Mouse (Mus musculus): ENCODE results near the gene D030056L22Rik. TPM values are rescaled to one million over a fixed set of nuclear protein-coding genes. Genes with fewer than 3 reads are reported as not detected.

Gene D030056L22Rik
- polyA plus RNA-seq, 1 experiment from 2014 or later, result 84.1 TPM

- no peak overlapping the region for H3K4me3 ChIP-seq (ENCODE audit: low read depth, low read length)
- no peaks in the 10 kb centered on the region for H3K27me3 ChIP-seq (replicated peaks; ENCODE audit: control insufficient read depth, insufficient read depth, low read length)
- H3K36me3 ChIP-seq (ENCODE audit: control insufficient read depth, insufficient read depth, low read length), result no peaks in the 10 kb centered on the region; the same call in 1 of the 2 replicates
- H3K4me1 ChIP-seq (ENCODE audit: control insufficient read depth, insufficient read depth, low read length), result no peaks in the 10 kb centered on the region
- H3K27ac ChIP-seq (ENCODE audit: low read depth, low read length), result no peak overlapping the region
- 78% methylated on average over 3 of the region's 3 CpGs for WGBS
- no peaks in the 10 kb centered on the region for H3K9me3 ChIP-seq (replicated peaks; ENCODE audit: control insufficient read depth, low read length)
- peak; percentile 37; the same call in 1 of the 2 replicates for ATAC-seq
- H3K4me2 ChIP-seq (ENCODE audit: low read length), result no peak overlapping the region
- DNase-seq (ENCODE audit: low spot score), result peak; percentile 68
- H3K9ac ChIP-seq (ENCODE audit: low read length), result no peak overlapping the region
Observed at GRCm38 (mm10) chr19:18687556-18687955, 25.4 kb upstream of the D030056L22Rik start.

GRCm38 (mm10) chr19:18692176-18692575 lies 20.8 kb upstream of the D030056L22Rik start:
- Histone ChIP-seq H3K9ac (ENCODE audit: low read length) (no peak overlapping the region), H3K27ac (ENCODE audit: low read depth, low read length) (no peak overlapping the region), H3K4me1 (ENCODE audit: control insufficient read depth, insufficient read depth, low read length) (no peaks in the 10 kb centered on the region), H3K27me3 (replicated peaks; ENCODE audit: control insufficient read depth, insufficient read depth, low read length) (no peaks in the 10 kb centered on the region), H3K4me2 (ENCODE audit: low read length) (no peak overlapping the region), H3K9me3 (replicated peaks; ENCODE audit: control insufficient read depth, low read length) (no peaks in the 10 kb centered on the region), H3K36me3 (ENCODE audit: control insufficient read depth, insufficient read depth, low read length) (0 out of 2 replicates have a peak, but pooled peaks cover 4% of the 10 kb centered on the region), H3K4me3 (ENCODE audit: low read depth, low read length) (no peak overlapping the region)
- DNase-seq (ENCODE audit: low spot score) (no peak), ATAC-seq (no peak)
- 86% methylated on average over 3 of the region's 3 CpGs for whole genome bisulfite sequencing

DNA sequence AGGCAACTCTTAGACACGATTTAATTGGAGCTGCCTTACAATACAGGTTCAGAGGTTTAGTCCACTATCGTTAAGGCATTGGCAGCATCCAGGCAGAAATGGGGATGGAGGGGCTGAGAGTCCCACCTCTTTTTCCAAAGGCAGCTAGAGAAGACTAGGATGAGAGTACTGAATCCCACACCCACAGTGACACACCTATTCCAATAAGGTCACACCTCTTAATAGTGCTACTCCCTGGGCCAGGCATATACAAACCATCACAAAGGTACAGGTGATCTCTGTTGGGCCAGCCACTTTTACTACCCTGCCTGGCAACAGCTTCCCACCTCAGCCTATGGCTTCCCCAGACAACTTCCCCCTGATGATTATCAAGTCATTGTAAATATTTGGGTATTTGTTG lies 20.2 kb upstream of the D030056L22Rik start:
- H3K4me2 ChIP-seq (ENCODE audit: low read length), result no peak overlapping the region
- no peak overlapping the region for H3K4me3 ChIP-seq (ENCODE audit: low read depth, low read length)
- H3K36me3 ChIP-seq (ENCODE audit: control insufficient read depth, insufficient read depth, low read length), result 0 out of 2 replicates have a peak, but pooled peaks cover 4% of the 10 kb centered on the region
- no peaks in the 10 kb centered on the region for H3K27me3 ChIP-seq (replicated peaks; ENCODE audit: control insufficient read depth, insufficient read depth, low read length)
- 67% methylated on average over 2 of the region's 2 CpGs for WGBS
- H3K27ac ChIP-seq (ENCODE audit: low read depth, low read length), result no peak overlapping the region
- no peak for ATAC-seq
- H3K9ac ChIP-seq (ENCODE audit: low read length), result no peak overlapping the region
- H3K9me3 ChIP-seq (replicated peaks; ENCODE audit: control insufficient read depth, low read length), result no peaks in the 10 kb centered on the region
- no peak for DNase-seq (ENCODE audit: low spot score)
- H3K4me1 ChIP-seq (ENCODE audit: control insufficient read depth, insufficient read depth, low read length), result no peaks in the 10 kb centered on the region

GRCm38 (mm10) chr19:18695116-18695515 lies 17.9 kb upstream of the D030056L22Rik start:
- Histone ChIP-seq H3K27me3 (replicated peaks; ENCODE audit: control insufficient read depth, insufficient read depth, low read length) (no peaks in the 10 kb centered on the region), H3K4me1 (ENCODE audit: control insufficient read depth, insufficient read depth, low read length) (no peaks in the 10 kb centered on the region), H3K9ac (ENCODE audit: low read length) (no peak overlapping the region), H3K4me2 (ENCODE audit: low read length) (no peak overlapping the region), H3K36me3 (ENCODE audit: control insufficient read depth, insufficient read depth, low read length) (0 out of 2 replicates have a peak, but pooled peaks cover 4% of the 10 kb centered on the region), H3K9me3 (replicated peaks; ENCODE audit: control insufficient read depth, low read length) (no peaks in the 10 kb centered on the region), H3K27ac (ENCODE audit: low read depth, low read length) (no peak overlapping the region), H3K4me3 (ENCODE audit: low read depth, low read length) (no peak overlapping the region)
- ATAC-seq, result no peak
- 95% methylated on average over 3 of the region's 3 CpGs for WGBS
- no peak for DNase-seq (ENCODE audit: low spot score)

DNA sequence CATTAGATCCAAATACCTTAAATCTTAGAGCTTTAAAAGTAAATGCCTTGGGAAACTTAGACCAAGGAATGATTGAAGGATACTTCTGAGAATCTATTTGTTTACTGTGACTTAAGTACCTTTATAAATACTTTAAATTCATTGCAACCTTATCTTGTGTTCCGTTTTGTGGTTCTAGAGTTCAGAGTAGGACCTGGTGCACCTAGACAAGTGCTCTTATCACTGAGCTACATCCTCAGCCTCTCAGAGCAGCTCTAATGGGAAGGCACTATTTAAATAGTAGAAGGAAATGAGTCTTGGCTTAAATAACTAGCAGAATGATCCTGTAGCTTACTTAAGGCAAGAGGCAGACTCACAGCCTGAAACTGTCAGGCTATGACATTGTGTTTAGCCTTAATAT lies 17.4 kb upstream of the D030056L22Rik start:
- Histone ChIP-seq H3K4me2 (ENCODE audit: low read length) (no peak overlapping the region), H3K4me3 (ENCODE audit: low read depth, low read length) (no peak overlapping the region), H3K9ac (ENCODE audit: low read length) (no peak overlapping the region), H3K27ac (ENCODE audit: low read depth, low read length) (no peak overlapping the region), H3K9me3 (replicated peaks; ENCODE audit: control insufficient read depth, low read length) (no peaks in the 10 kb centered on the region), H3K27me3 (replicated peaks; ENCODE audit: control insufficient read depth, insufficient read depth, low read length) (no peaks in the 10 kb centered on the region), H3K36me3 (ENCODE audit: control insufficient read depth, insufficient read depth, low read length) (0 out of 2 replicates have a peak, but pooled peaks cover 4% of the 10 kb centered on the region), H3K4me1 (ENCODE audit: control insufficient read depth, insufficient read depth, low read length) (no peaks in the 10 kb centered on the region)
- WGBS, result 94% methylated on average over 1 of the region's 1 CpGs
- no peak for DNase-seq (ENCODE audit: low spot score)
- no peak for ATAC-seq

DNA sequence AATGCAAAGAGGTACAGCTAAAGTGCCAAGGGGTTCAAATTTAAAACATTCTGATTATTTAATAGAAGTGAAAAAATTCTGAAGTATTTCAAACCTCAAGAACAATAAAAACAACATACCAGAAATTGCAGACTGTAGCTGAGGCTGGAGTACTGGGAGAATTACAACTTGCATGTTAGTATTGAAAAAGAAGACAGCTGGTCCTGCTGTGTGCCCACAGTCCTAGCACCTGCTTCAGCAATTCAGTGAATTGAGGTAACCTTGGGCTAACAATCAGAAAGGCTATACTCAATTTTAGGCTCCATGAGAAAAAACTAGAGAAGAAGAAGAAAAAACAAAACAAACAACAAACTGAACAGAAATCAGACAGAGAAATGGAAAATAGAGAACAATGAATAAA lies 4.9 kb upstream of the D030056L22Rik start:
- Histone ChIP-seq H3K9ac (ENCODE audit: low read length) (no peak overlapping the region), H3K4me2 (ENCODE audit: low read length) (no peak overlapping the region), H3K27me3 (replicated peaks; ENCODE audit: control insufficient read depth, insufficient read depth, low read length) (no peaks in the 10 kb centered on the region), H3K4me1 (ENCODE audit: control insufficient read depth, insufficient read depth, low read length) (no peaks in the 10 kb centered on the region), H3K4me3 (ENCODE audit: low read depth, low read length) (no peak overlapping the region), H3K36me3 (ENCODE audit: control insufficient read depth, insufficient read depth, low read length) (no peaks in the 10 kb centered on the region), H3K9me3 (replicated peaks; ENCODE audit: control insufficient read depth, low read length) (no peaks in the 10 kb centered on the region), H3K27ac (ENCODE audit: low read depth, low read length) (no peak overlapping the region)
- no peak for ATAC-seq
- DNase-seq (ENCODE audit: low spot score), result no peak

DNA sequence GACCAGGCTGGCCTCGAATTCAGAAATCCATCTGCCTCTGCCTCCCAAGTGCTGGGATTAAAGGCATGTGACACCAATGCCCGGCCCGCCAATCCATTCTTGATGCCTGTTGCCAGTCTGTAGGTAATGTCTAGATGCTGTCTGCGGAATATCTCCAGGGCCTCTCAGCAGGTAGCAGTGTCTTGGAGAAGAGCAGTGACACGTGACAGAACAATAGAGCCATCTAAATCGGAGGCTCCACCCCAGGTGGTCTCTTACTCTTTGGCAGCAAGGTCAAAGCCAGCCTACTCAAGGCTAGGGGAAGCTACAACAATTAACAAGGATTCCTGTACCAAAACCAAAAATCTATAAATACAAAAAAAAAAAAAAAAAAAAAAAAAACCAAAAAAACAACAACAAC lies 2.1 kb upstream of the D030056L22Rik start:
- no peak for DNase-seq (ENCODE audit: low spot score)
- Histone ChIP-seq H3K9ac (ENCODE audit: low read length) (no peak overlapping the region), H3K4me3 (ENCODE audit: low read depth, low read length) (no peak overlapping the region), H3K27me3 (replicated peaks; ENCODE audit: control insufficient read depth, insufficient read depth, low read length) (no peaks in the 10 kb centered on the region), H3K27ac (ENCODE audit: low read depth, low read length) (no peak overlapping the region), H3K4me2 (ENCODE audit: low read length) (no peak overlapping the region), H3K36me3 (ENCODE audit: control insufficient read depth, insufficient read depth, low read length) (no peaks in the 10 kb centered on the region), H3K9me3 (replicated peaks; ENCODE audit: control insufficient read depth, low read length) (no peaks in the 10 kb centered on the region), H3K4me1 (ENCODE audit: control insufficient read depth, insufficient read depth, low read length) (peaks cover 12% of the 10 kb centered on the region)
- WGBS, result 62% methylated on average over 6 of the region's 6 CpGs
- no peak for ATAC-seq

GRCm38 (mm10) chr19:18711589-18711988 lies 1.4 kb upstream of the D030056L22Rik start:
- ATAC-seq (no peak), DNase-seq (ENCODE audit: low spot score) (peak; percentile 3)
- Histone ChIP-seq H3K9ac (ENCODE audit: low read length) (no peak overlapping the region), H3K4me3 (ENCODE audit: low read depth, low read length) (no peak overlapping the region), H3K4me1 (ENCODE audit: control insufficient read depth, insufficient read depth, low read length) (peaks cover 12% of the 10 kb centered on the region), H3K4me2 (ENCODE audit: low read length) (no peak overlapping the region), H3K27me3 (replicated peaks; ENCODE audit: control insufficient read depth, insufficient read depth, low read length) (no peaks in the 10 kb centered on the region), H3K9me3 (replicated peaks; ENCODE audit: control insufficient read depth, low read length) (no peaks in the 10 kb centered on the region), H3K27ac (ENCODE audit: low read depth, low read length) (no peak overlapping the region), H3K36me3 (ENCODE audit: control insufficient read depth, insufficient read depth, low read length) (no peaks in the 10 kb centered on the region)
- 94% methylated on average over 9 of the region's 9 CpGs for WGBS

DNA sequence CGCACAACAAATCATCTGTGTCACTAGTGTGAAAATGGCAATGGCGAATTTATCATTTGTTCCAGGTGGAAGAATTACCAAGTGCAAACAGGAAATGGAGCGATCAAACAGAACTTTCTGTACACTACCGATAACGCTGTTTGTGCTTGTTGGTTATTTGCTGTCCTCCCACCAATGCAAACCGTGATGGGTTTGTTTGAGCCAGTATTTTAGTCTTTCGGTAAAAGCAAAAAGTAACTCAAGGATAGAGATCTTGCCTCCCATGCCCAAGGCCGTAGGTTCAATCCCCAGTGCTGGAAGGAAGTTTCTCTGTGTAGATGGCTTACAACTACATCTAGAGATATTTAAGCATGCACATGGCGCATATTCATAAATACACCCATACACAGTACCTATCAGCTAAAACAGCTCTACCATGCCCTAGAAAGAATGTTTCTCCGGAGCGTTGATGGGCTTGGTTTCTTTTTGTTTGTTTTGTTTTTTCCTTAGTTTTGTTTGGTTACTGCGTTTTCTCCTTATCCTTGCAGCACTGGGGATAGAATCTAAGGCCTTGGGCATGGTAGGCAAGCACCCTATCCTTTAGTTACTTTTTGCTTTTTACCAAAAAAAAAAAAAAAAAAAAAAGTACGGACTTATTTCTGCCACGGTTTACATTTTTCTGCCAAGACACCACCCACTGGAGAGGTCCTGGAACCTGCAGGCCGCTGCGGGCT lies 684 bp upstream of the D030056L22Rik start:
- no peaks in the 10 kb centered on the region for H3K9me3 ChIP-seq (replicated peaks; ENCODE audit: control insufficient read depth, low read length)
- ATAC-seq (no peak), DNase-seq (ENCODE audit: low spot score) (peak; percentile 6)
- H3K4me2 ChIP-seq (ENCODE audit: low read length), result peak overlapping the region; percentile 69
- peak overlapping the region; percentile 85 for H3K9ac ChIP-seq (ENCODE audit: low read length)
- peak overlapping the region; percentile 88 for H3K27ac ChIP-seq (ENCODE audit: low read depth, low read length)
- H3K36me3 ChIP-seq (ENCODE audit: control insufficient read depth, insufficient read depth, low read length), result no peaks in the 10 kb centered on the region
- peak overlapping the region; percentile 84 for H3K4me3 ChIP-seq (ENCODE audit: low read depth, low read length)
- 61% methylated on average over 16 of the region's 16 CpGs for WGBS
- H3K4me1 ChIP-seq (ENCODE audit: control insufficient read depth, insufficient read depth, low read length), result peaks cover 12% of the 10 kb centered on the region
- no peaks in the 10 kb centered on the region for H3K27me3 ChIP-seq (replicated peaks; ENCODE audit: control insufficient read depth, insufficient read depth, low read length)

Data from forebrain, embryonic 14.5 days (tissue).